Mouse (Mus musculus) adipocyte (in vitro differentiated cells): Measurements from ENCODE around the gene Npas2.

Experiments used
- DNase-seq: peaks from one replicate; pipeline ENCODE4 v3.0.0-alpha.2; 2016; ENCODE audit warnings: low spot score

The Npas2 gene

GRCm38 (mm10) chr1:39376121-39376520, 182.6 kb downstream of the Npas2 start:
- DNase-seq, result no peak

GRCm38 (mm10) chr1:39376726-39377240, 183.3 kb downstream of the Npas2 start:
- DNase-seq, result no peak

- DNase-seq, result no peak
Measured at GRCm38 (mm10) chr1:39378540-39378939, 185.0 kb downstream of the Npas2 start.

GRCm38 (mm10) chr1:39379021-39379420, 185.5 kb downstream of the Npas2 start:
- no peak for DNase-seq

- no peak for DNase-seq
Measured at GRCm38 (mm10) chr1:39381017-39381416, 187.5 kb downstream of the Npas2 start.

GRCm38 (mm10) chr1:39384914-39385313, 191.4 kb downstream of the Npas2 start:
- DNase-seq, result no peak

- no peak for DNase-seq
Measured at GRCm38 (mm10) chr1:39386456-39386855, 192.9 kb downstream of the Npas2 start.

GRCm38 (mm10) chr1:39387497-39387896, 194.0 kb downstream of the Npas2 start:
- peak; percentile 26 for DNase-seq

- no peak for DNase-seq
Measured at GRCm38 (mm10) chr1:39388163-39388562, 194.6 kb downstream of the Npas2 start.

- no peak for DNase-seq
Measured at GRCm38 (mm10) chr1:39389338-39389737, 195.8 kb downstream of the Npas2 start.

GRCm38 (mm10) chr1:39391652-39392051, 198.1 kb downstream of the Npas2 start:
- DNase-seq, result no peak

- DNase-seq, result peak; percentile 33
Measured at GRCm38 (mm10) chr1:39392189-39392588, 198.7 kb downstream of the Npas2 start.

GRCm38 (mm10) chr1:39393217-39393867, 199.8 kb downstream of the Npas2 start:
- no peak for DNase-seq

GRCm38 (mm10) chr1:39394096-39394495, 200.6 kb downstream of the Npas2 start:
- DNase-seq, result peak; percentile 40

GRCm38 (mm10) chr1:39394650-39395049, 201.1 kb downstream of the Npas2 start:
- no peak for DNase-seq

- no peak for DNase-seq
Measured at GRCm38 (mm10) chr1:39396347-39396746, 202.8 kb downstream of the Npas2 start.

- DNase-seq, result no peak
Measured at GRCm38 (mm10) chr1:39398284-39398683, 204.8 kb downstream of the Npas2 start.

GRCm38 (mm10) chr1:39399228-39399627, 205.7 kb downstream of the Npas2 start:
- DNase-seq, result no peak

GRCm38 (mm10) chr1:39400173-39400572, 206.6 kb downstream of the Npas2 start:
- no peak for DNase-seq

- DNase-seq, result no peak
Measured at GRCm38 (mm10) chr1:39407108-39407507, 213.6 kb downstream of the Npas2 start.

- DNase-seq, result no peak
Measured at GRCm38 (mm10) chr1:39408123-39408522, 214.6 kb downstream of the Npas2 start.

- DNase-seq, result no peak
Measured at GRCm38 (mm10) chr1:39408668-39409067, 215.1 kb downstream of the Npas2 start.

- no peak for DNase-seq
Measured at GRCm38 (mm10) chr1:39410085-39410821, 216.7 kb downstream of the Npas2 start.
